Mouse (Mus musculus) MEL (cell line): ENCODE measurements at regions not wholly inside any gene's neighbourhood (a gene's known extent, or its start where the extent isn't known, plus 50 kb on each side); places are given as distances from the start of the nearest gene placed in this dataset.
A peak's percentile ranks its signal among the peaks of the same experiment; 100 is the strongest.

Experiments
- DNase-seq: peaks from one replicate; pipeline ENCODE4 v3.0.0; 2011; ENCODE audit warnings: low read depth, low spot score
- H3K27ac ChIP-seq: 2 replicates; pipeline ENCODE4 v1.5.1; 2012; ENCODE audit warnings: low read depth, mild to moderate bottlenecking, control low read depth, low read length, moderate library complexity; ENCODE audit not compliant: control insufficient read depth
- H3K27me3 ChIP-seq, 2 experiments: fragments of 150-350 bp in 1 of 2; sonication (generic) in 1 of 2; 2 replicates each; pipeline ENCODE4 v1.6.1; 2012; ENCODE audit warnings: low read length in 2 of 2, mild to moderate bottlenecking in 2 of 2, improper control_type of control experiment in 1 of 2, moderate library complexity in 1 of 2; ENCODE audit not compliant: insufficient read depth in 2 of 2, control insufficient read depth in 1 of 2
- H3K36me3 ChIP-seq, 2 experiments: 2 replicates each; pipeline ENCODE4 v1.6.1; 2012 to 2014; ENCODE audit warnings: low read length in 2 of 2, improper control_type of control experiment in 1 of 2, inconsistent platforms in 1 of 2, mild to moderate bottlenecking in 1 of 2; ENCODE audit not compliant: insufficient read depth in 2 of 2, control insufficient read depth in 1 of 2
- H3K4me1 ChIP-seq, 2 experiments: fragments of 150-350 bp in 1 of 2; sonication (generic) in 1 of 2; 2 replicates each; pipeline ENCODE4 v1.6.1; 2012; ENCODE audit warnings: low read length in 2 of 2, improper control_type of control experiment in 1 of 2, mild to moderate bottlenecking in 1 of 2; ENCODE audit not compliant: insufficient read depth in 2 of 2, control insufficient read depth in 1 of 2
- H3K4me3 ChIP-seq, 2 experiments: fragments of 150-350 bp in 1 of 2; sonication (generic) in 1 of 2; 2 replicates each; pipeline ENCODE4 v1.5.1; 2012; ENCODE audit warnings: low read depth in 2 of 2, low read length in 2 of 2, mild to moderate bottlenecking in 2 of 2, moderate library complexity in 2 of 2, control low read depth in 1 of 2, improper control_type of control experiment in 1 of 2; ENCODE audit not compliant: control insufficient read depth in 1 of 2, insufficient read depth in 1 of 2
- H3K79me2 ChIP-seq: 2 replicates; pipeline ENCODE4 v1.6.1; 2012; ENCODE audit warnings: mild to moderate bottlenecking, low read length, moderate library complexity; ENCODE audit not compliant: control insufficient read depth, poor library complexity, insufficient read depth
- H3K9ac ChIP-seq: 2 replicates; pipeline ENCODE4 v1.6.1; 2012; ENCODE audit warnings: low read depth, mild to moderate bottlenecking, control low read depth, low read length, moderate library complexity; ENCODE audit not compliant: control insufficient read depth, poor library complexity, severe bottlenecking
- H3K9me3 ChIP-seq: fragments of 150-350 bp; sonication (generic); replicated peaks from 2 replicates; pipeline ENCODE4 v1.6.1; 2012; ENCODE audit warnings: mild to moderate bottlenecking, low read length, improper control_type of control experiment, moderate library complexity; ENCODE audit not compliant: insufficient read depth
- CHD2 ChIP-seq: IDR thresholded peaks from 2 replicates; pipeline ENCODE4 v1.6.1; 2011; ENCODE audit warnings: low read length, improper control_type of control experiment
- ELF1 ChIP-seq: IDR thresholded peaks from 2 replicates; pipeline ENCODE4 v1.6.1; 2014; ENCODE audit warnings: low read depth, mild to moderate bottlenecking, inconsistent platforms, low read length, improper control_type of control experiment, moderate library complexity
- EP300 ChIP-seq, 2 experiments: IDR thresholded peaks; 2 replicates each; pipeline ENCODE4 v1.6.1; 2011; ENCODE audit warnings: improper control_type of control experiment in 2 of 2, low read length in 2 of 2, low read depth in 1 of 2, mild to moderate bottlenecking in 1 of 2
- ETS1 ChIP-seq: IDR thresholded peaks from 2 replicates; pipeline ENCODE4 v1.6.1; 2012; ENCODE audit warnings: low read depth, mild to moderate bottlenecking, inconsistent platforms, low read length, improper control_type of control experiment, moderate library complexity
- GABPA ChIP-seq: IDR thresholded peaks from 2 replicates; pipeline ENCODE4 v1.6.1; 2012; ENCODE audit warnings: low read depth, mild to moderate bottlenecking, inconsistent platforms, low read length, improper control_type of control experiment, moderate library complexity
- GATA1 ChIP-seq: IDR thresholded peaks from 2 replicates; pipeline ENCODE4 v1.6.1; 2011; ENCODE audit warnings: low read depth, low read length, improper control_type of control experiment
- JUND ChIP-seq: IDR thresholded peaks from 2 replicates; pipeline ENCODE4 v1.6.1; 2011; ENCODE audit warnings: low read depth, mild to moderate bottlenecking, improper control_type of control experiment, low read length
- KAT2A ChIP-seq: conservative IDR thresholded peaks from 2 replicates; pipeline ENCODE4 v1.6.1; 2012; ENCODE audit warnings: low read depth, low read length, improper control_type of control experiment, inconsistent platforms
- MAFK ChIP-seq: IDR thresholded peaks from 2 replicates; pipeline ENCODE4 v1.6.1; 2011; ENCODE audit warnings: low read depth, mild to moderate bottlenecking, low read length, improper control_type of control experiment, borderline replicate concordance
- MAZ ChIP-seq: IDR thresholded peaks from 2 replicates; pipeline ENCODE4 v1.6.1; 2012; ENCODE audit warnings: low read depth, mild to moderate bottlenecking, inconsistent platforms, low read length, improper control_type of control experiment
- MXI1 ChIP-seq: IDR thresholded peaks from 2 replicates; pipeline ENCODE4 v1.6.1; 2011; ENCODE audit warnings: mild to moderate bottlenecking, low read depth, low read length, improper control_type of control experiment
- MYC ChIP-seq: IDR thresholded peaks from 2 replicates; pipeline ENCODE4 v1.6.1; 2011; ENCODE audit warnings: low read depth, mild to moderate bottlenecking, low read length, improper control_type of control experiment, moderate library complexity
- NELFE ChIP-seq: IDR thresholded peaks from 2 replicates; pipeline ENCODE4 v1.6.1; 2011; ENCODE audit warnings: low read depth, low read length, improper control_type of control experiment
- UBTF ChIP-seq: IDR thresholded peaks from 2 replicates; pipeline ENCODE4 v1.6.1; 2012; ENCODE audit warnings: low read depth, mild to moderate bottlenecking, inconsistent platforms, low read length, improper control_type of control experiment, moderate library complexity, borderline replicate concordance; ENCODE audit not compliant: insufficient read depth
- USF1 ChIP-seq: IDR thresholded peaks from 2 replicates; pipeline ENCODE4 v1.6.1; 2014; ENCODE audit warnings: low read depth, mild to moderate bottlenecking, inconsistent platforms, low read length, improper control_type of control experiment, moderate library complexity
- USF2 ChIP-seq, 2 experiments: IDR thresholded peaks; 2 replicates each; pipeline ENCODE4 v1.6.1; 2011 to 2012; ENCODE audit warnings: improper control_type of control experiment in 2 of 2, low read length in 2 of 2, borderline replicate concordance in 1 of 2, inconsistent platforms in 1 of 2, low read depth in 1 of 2, mild to moderate bottlenecking in 1 of 2; ENCODE audit not compliant: insufficient read depth in 1 of 2
- ZC3H11A ChIP-seq: IDR thresholded peaks from 2 replicates; pipeline ENCODE4 v1.6.1; 2012; ENCODE audit warnings: low read depth, mild to moderate bottlenecking, inconsistent platforms, low read length, improper control_type of control experiment
- ZNF384 ChIP-seq: IDR thresholded peaks from 2 replicates; pipeline ENCODE4 v1.6.1; 2012; ENCODE audit warnings: low read depth, mild to moderate bottlenecking, inconsistent platforms, low read length, improper control_type of control experiment

DNA sequence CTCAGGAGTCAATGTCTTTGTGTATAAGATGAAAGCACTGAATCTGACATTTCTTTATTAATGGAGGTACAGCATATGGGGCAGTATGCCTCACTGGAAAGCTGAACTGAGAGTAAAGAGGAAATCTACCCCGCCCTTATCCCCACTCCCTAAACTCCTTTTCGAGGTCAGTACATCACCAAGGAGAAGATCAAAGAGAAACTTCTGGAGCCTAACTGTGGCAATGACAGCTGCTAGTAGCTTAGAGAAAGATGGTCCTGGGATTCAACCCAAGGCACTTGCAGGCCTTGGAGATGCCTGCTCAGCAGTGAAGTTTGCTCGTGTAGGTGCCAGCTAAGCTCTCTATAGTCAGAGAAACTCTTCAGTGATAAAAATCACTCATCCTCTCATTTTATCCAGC lies 75.8 kb upstream of the Sesn3 start:
- Histone ChIP-seq H3K27ac (no peak overlapping the region), H3K4me1 (peaks cover 4 to 19% of the 10 kb centered on the region in 2 experiments), H3K79me2 (no peaks in the 10 kb centered on the region), H3K27me3 (no peaks in the 10 kb centered on the region), H3K9ac (no peak overlapping the region), H3K9me3 (no peaks in the 10 kb centered on the region), H3K4me3 (no peak overlapping the region)
- no peak for DNase-seq
- TF ChIP-seq UBTF = no peak
- TF ChIP-seq KAT2A = no peak
- no peak for TF ChIP-seq ZNF384
- no peak for TF ChIP-seq USF1
- TF ChIP-seq EP300 (IDR thresholded peaks at IDR 0.05; ENCODE audit: low read depth in 1 of 2, low read length in 2 of 2) = no peak
- no peak for TF ChIP-seq JUND
- no peak for TF ChIP-seq GATA1
- TF ChIP-seq CHD2 = no peak
- no peak for TF ChIP-seq ZC3H11A
- no peak for TF ChIP-seq MXI1
- no peak for TF ChIP-seq MAZ
- TF ChIP-seq MAFK = no peak
- TF ChIP-seq GABPA = no peak
- TF ChIP-seq USF2 (IDR thresholded peaks at IDR 0.05; ENCODE audit: borderline replicate concordance in 1 of 2, insufficient read depth in 1 of 2, low read depth in 1 of 2, low read length in 2 of 2) = no peak
- TF ChIP-seq, all 39 proteins: peak for 0
- H3K36me3 ChIP-seq = peaks cover 0 to 5% of the 10 kb centered on the region in 2 experiments; a peak in 2 of 4 replicates

DNA sequence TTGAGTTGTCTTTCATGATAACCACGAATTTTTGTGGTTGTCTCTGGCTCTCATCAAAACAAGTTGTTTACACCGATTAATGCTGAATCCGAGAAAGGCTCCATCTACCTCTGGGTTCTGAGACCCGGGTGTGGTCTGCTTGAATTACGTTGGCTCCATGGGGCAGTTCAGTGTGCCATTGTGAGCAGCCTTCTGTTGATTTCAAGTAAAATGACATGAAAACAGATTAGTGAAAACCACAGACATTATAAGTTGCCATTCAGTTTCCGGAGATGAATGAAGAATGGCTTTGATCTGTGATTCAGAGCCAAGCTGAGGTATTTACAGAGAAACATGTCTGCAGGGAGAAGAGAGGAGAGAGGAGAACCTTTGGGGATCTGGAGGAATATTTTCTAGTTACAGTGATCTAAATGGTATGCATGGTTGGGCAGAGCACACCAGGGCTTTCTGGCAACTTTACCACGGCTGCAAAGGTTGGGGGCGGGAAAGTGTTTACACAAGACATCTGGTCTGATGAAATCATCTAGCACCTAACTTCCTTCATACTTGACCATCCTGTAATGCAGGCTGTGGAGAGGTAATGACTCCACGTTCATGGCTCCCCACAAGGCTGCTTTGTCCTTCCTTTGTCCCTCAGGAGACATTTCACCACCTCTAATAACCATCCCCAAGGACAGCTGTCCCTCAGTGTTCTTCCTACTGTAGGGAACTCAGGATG lies 74.7 kb upstream of the Sesn3 start:
- H3K4me3 ChIP-seq = no peak overlapping the region
- H3K9ac ChIP-seq = no peak overlapping the region
- peaks cover 0 to 18% of the 10 kb centered on the region in 2 experiments; a peak in 2 of 4 replicates for H3K4me1 ChIP-seq
- DNase-seq = no peak
- H3K27ac ChIP-seq = no peak overlapping the region; the same call in 1 of the 2 replicates
- H3K79me2 ChIP-seq = no peaks in the 10 kb centered on the region
- TF ChIP-seq ETS1 (0 out of 2 replicates have a peak, but pooled peaks have one; percentile 28), ELF1 (no peak), MYC (no peak), NELFE (no peak)
- TF ChIP-seq, all 39 proteins: peak for 1
- no peaks in the 10 kb centered on the region for H3K27me3 ChIP-seq
- no peaks in the 10 kb centered on the region for H3K9me3 ChIP-seq
- peaks cover 0 to 3% of the 10 kb centered on the region in 2 experiments; a peak in 1 of 4 replicates for H3K36me3 ChIP-seq
